Mouse (Mus musculus): ENCODE measurements around the gene Tifab. TPM values are rescaled to one million over a fixed set of nuclear protein-coding genes. Genes with fewer than 3 reads are reported as not detected.

Tifab gene
- polyA plus RNA-seq, 1 experiment: 1.9 TPM

GRCm38 (mm10) chr13:56139167-56139751 lies 39.4 kb downstream of the Tifab start:
- DNase-seq (ENCODE audit: low spot score): no peak

- no peak for DNase-seq (ENCODE audit: low spot score)
Observed at GRCm38 (mm10) chr13:56136200-56136599, 42.5 kb downstream of the Tifab start, which contains the start of gene H2afy. Gene H2afy, minus strand, starts transcription at chr13:56136361.

GRCm38 (mm10) chr13:56135231-56136052 lies 43.2 kb downstream of the Tifab start:
- peak; percentile 90 for DNase-seq (ENCODE audit: low spot score)

- DNase-seq (ENCODE audit: low spot score): peak; percentile 53
Observed at GRCm38 (mm10) chr13:56134631-56135181, 44.0 kb downstream of the Tifab start.

GRCm38 (mm10) chr13:56134031-56134430 lies 44.7 kb downstream of the Tifab start:
- DNase-seq (ENCODE audit: low spot score): no peak

GRCm38 (mm10) chr13:56132941-56133340 lies 45.7 kb downstream of the Tifab start:
- no peak for DNase-seq (ENCODE audit: low spot score)

GRCm38 (mm10) chr13:56132326-56132936 lies 46.3 kb downstream of the Tifab start:
- no peak for DNase-seq (ENCODE audit: low spot score)

- no peak for DNase-seq (ENCODE audit: low spot score)
Observed at GRCm38 (mm10) chr13:56130544-56130943, 48.1 kb downstream of the Tifab start.

- no peak for DNase-seq (ENCODE audit: low spot score)
Observed at GRCm38 (mm10) chr13:56129578-56129977, 49.1 kb downstream of the Tifab start.

- DNase-seq (ENCODE audit: low spot score): no peak
Observed at GRCm38 (mm10) chr13:56129014-56129413, 49.7 kb downstream of the Tifab start.

- DNase-seq (ENCODE audit: low spot score): peak; percentile 11
Observed at GRCm38 (mm10) chr13:56125632-56126031, 53.1 kb downstream of the Tifab start.

Other genes starting within 250 kb of the Tifab start
- 141 and 146 TPM in 2 replicates for gene H2afy, start 42.5 kb downstream of the Tifab start, polyA plus RNA-seq (2012; rRNA removed)
- gene Neurog1, start 73.3 kb upstream of the Tifab start, polyA plus RNA-seq (2012; rRNA removed): not detected in 2 replicates
- gene Cxcl14, start 117.7 kb upstream of the Tifab start, polyA plus RNA-seq (2012; rRNA removed): 329 and 402 TPM in 2 replicates
- gene Gm3045, start 247.7 kb upstream of the Tifab start, polyA plus RNA-seq (2012; rRNA removed): 0.07 and 0.13 TPM in 2 replicates

Data from urinary bladder, adult 2 months (tissue).